Comparison of ENCODE assay signal across 34 mouse cellular contexts in genomic region chr19:39971096-39971495, GRCm38 (mm10). TPM values are rescaled to one million over a fixed set of nuclear protein-coding genes. Genes with fewer than 3 reads are reported as not detected.
"Had no signal": no experiment of that assay in that cellular context is flagged by ENCODE, and none has a peak within 500 bp of the region (broad histone marks: within the 10 kb centered on the region; RNA-seq: fewer than 3 reads in every experiment).

No protein-coding gene starts in this region.

RNA-seq across cellular contexts. Expression of gene Cyp2c37, which starts 21.1 kb away (rescaled TPM):
- total RNA-seq: left cerebral cortex, postnatal 10 days; left cerebral cortex, postnatal 14 days; left cerebral cortex, postnatal 25 days; left cerebral cortex, postnatal 36 days; left cerebral cortex, postnatal 4 days; megakaryocyte progenitor cell, adult 5-6 weeks; megakaryocyte, adult 5-6 weeks; megakaryocyte-erythroid progenitor cell, adult 5-6 weeks; midbrain, postnatal 0 days; monocyte, adult 5-6 weeks had no signal
- polyA plus RNA-seq: limb, embryonic 10.5 days; limb, embryonic 11.5 days; limb, embryonic 12.5 days; limb, embryonic 13.5 days; limb, embryonic 14.5 days; limb, embryonic 15.5 days; liver, embryonic 11.5 days; liver, embryonic 12.5 days; lung, adult 2 months; lung, embryonic 14.5 days; lung, embryonic 15.5 days; lung, embryonic 16.5 days; lung, postnatal 0 days; macrophage; midbrain, embryonic 10.5 days; midbrain, embryonic 11.5 days; midbrain, embryonic 12.5 days; midbrain, embryonic 13.5 days; midbrain, embryonic 14.5 days; midbrain, embryonic 15.5 days; midbrain, embryonic 16.5 days; midbrain, postnatal 0 days; myocyte; neural tube, embryonic 11.5 days; neural tube, embryonic 12.5 days had no signal
